Mouse (Mus musculus): Measurements from ENCODE around the gene Hist1h4d. TPM values are rescaled to one million over a fixed set of nuclear protein-coding genes. Genes with fewer than 3 reads are reported as not detected.
A peak's percentile ranks its signal among the peaks of the same experiment; 100 is the strongest.
"Not testable (repeated sequence)": the region's sequence is repeated elsewhere in the genome, so short reads cannot be mapped to it uniquely, and the experiment has no call there.

The Hist1h4d gene
- 100 to 1,000 TPM; 152 to 153 TPM for total RNA-seq (2021)
- long read RNA-seq = 0 reads

GRCm38 (mm10) chr13:23581408-23582218 is at the start of gene Hist1h4d:
Hist1h4d (plus strand) TSS chr13:23581598.
- DNase-seq (ENCODE audit: low spot score in 2 of 2) = peak; percentile 98 to 99

GRCm38 (mm10) chr13:23532262-23533075 is 48.9 kb upstream of the Hist1h4d start:
- DNase-seq (ENCODE audit: low spot score in 2 of 2) = no peak

- peak; percentile 69 to 85 for DNase-seq (ENCODE audit: low spot score in 2 of 2)
Observed at GRCm38 (mm10) chr13:23533560-23534367, 47.6 kb upstream of the Hist1h4d start, which contains the start of gene Hist1h2af. Hist1h2af (plus strand) TSS chr13:23533906.

- DNase-seq (ENCODE audit: low spot score in 2 of 2) = no peak
Observed at GRCm38 (mm10) chr13:23534368-23535131, 46.8 kb upstream of the Hist1h4d start.

GRCm38 (mm10) chr13:23535137-23536075 is 46.0 kb upstream of the Hist1h4d start, which contains the start of gene Hist1h3g:
Hist1h3g (plus strand) TSS chr13:23535422.
- DNase-seq (ENCODE audit: low spot score in 2 of 2) = peak; percentile 89 to 96

GRCm38 (mm10) chr13:23536076-23536822 is 45.1 kb upstream of the Hist1h4d start:
- no peak for DNase-seq (ENCODE audit: low spot score in 2 of 2)

- no peak for DNase-seq (ENCODE audit: low spot score in 2 of 2)
Observed at GRCm38 (mm10) chr13:23537006-23537710, 44.2 kb upstream of the Hist1h4d start.

GRCm38 (mm10) chr13:23538249-23538648 is 43.1 kb upstream of the Hist1h4d start:
- no peak for DNase-seq (ENCODE audit: low spot score in 2 of 2)

- DNase-seq (ENCODE audit: low spot score in 2 of 2) = not testable (repeated sequence)
Observed at GRCm38 (mm10) chr13:23539821-23540220, 41.6 kb upstream of the Hist1h4d start.

- DNase-seq (ENCODE audit: low spot score in 2 of 2) = no peak
Observed at GRCm38 (mm10) chr13:23541497-23541896, 39.9 kb upstream of the Hist1h4d start.

- not testable (repeated sequence) for DNase-seq (ENCODE audit: low spot score in 2 of 2)
Observed at GRCm38 (mm10) chr13:23542225-23542980, 39.0 kb upstream of the Hist1h4d start.

GRCm38 (mm10) chr13:23542999-23543607 is 38.3 kb upstream of the Hist1h4d start, which contains the start of gene Hist1h2bh:
Hist1h2bh (minus strand) TSS chr13:23543392.
- DNase-seq (ENCODE audit: low spot score in 2 of 2) = peak; percentile 56 to 86

- peak; percentile 69 to 91 for DNase-seq (ENCODE audit: low spot score in 2 of 2)
Observed at GRCm38 (mm10) chr13:23543965-23544786, 37.2 kb upstream of the Hist1h4d start, which contains the start of gene Hist1h3f. Hist1h3f (plus strand) TSS chr13:23544052.

- not testable (repeated sequence) for DNase-seq (ENCODE audit: low spot score in 2 of 2)
Observed at GRCm38 (mm10) chr13:23544787-23545120, 36.6 kb upstream of the Hist1h4d start.

- DNase-seq (ENCODE audit: low spot score in 2 of 2) = no peak
Observed at GRCm38 (mm10) chr13:23546694-23547093, 34.7 kb upstream of the Hist1h4d start.

GRCm38 (mm10) chr13:23550761-23551145 is 30.6 kb upstream of the Hist1h4d start:
- no peak for DNase-seq (ENCODE audit: low spot score in 2 of 2)
